Mouse (Mus musculus) intestine, embryonic 14.5 days (tissue): Measurements from ENCODE around the gene Xrra1. TPM values are rescaled to one million over a fixed set of nuclear protein-coding genes. Genes with fewer than 3 reads are reported as not detected.

Experiments
- ATAC-seq: fragments of 200-750 bp; cut with Nextera tagmentation; replicated peaks from 2 replicates; pipeline ENCODE4 v1.8.0; 2017; ENCODE audit warnings: low read depth, moderate number of reproducible peaks, moderate TSS enrichment, moderate library complexity; ENCODE audit not compliant: low FRiP score, low TSS enrichment
- DNase-seq: peaks from one replicate; pipeline ENCODE4 v3.0.0-alpha.2; 2018; ENCODE audit warnings: low spot score
- H3K27ac ChIP-seq: fragments of 300-500 bp; sonication (generic); 2 replicates; pipeline ENCODE4 v1.5.1; 2014; ENCODE audit warnings: low read depth, mild to moderate bottlenecking, control low read depth
- H3K27me3 ChIP-seq: fragments of 300-500 bp; sonication (generic); replicated peaks from 2 replicates; pipeline ENCODE4 v1.6.1; 2014; ENCODE audit warnings: low read length, control low read depth; ENCODE audit not compliant: control insufficient read depth, insufficient read depth
- H3K36me3 ChIP-seq: fragments of 300-500 bp; sonication (generic); 2 replicates; pipeline ENCODE4 v1.6.1; 2014; ENCODE audit warnings: low read length, control low read depth; ENCODE audit not compliant: control insufficient read depth, insufficient read depth
- H3K4me1 ChIP-seq: fragments of 300-500 bp; sonication (generic); replicated peaks from 2 replicates; pipeline ENCODE4 v1.6.1; 2014; ENCODE audit warnings: low read length, control low read depth, mixed read lengths; ENCODE audit not compliant: control insufficient read depth, insufficient read depth
- H3K4me2 ChIP-seq: fragments of 300-500 bp; sonication (generic); 2 replicates; pipeline ENCODE4 v1.6.1; 2014; ENCODE audit warnings: low read length
- H3K4me3 ChIP-seq: fragments of 300-500 bp; sonication (generic); 2 replicates; pipeline ENCODE4 v1.5.1; 2014; ENCODE audit warnings: low read depth, low read length, control low read depth, mixed read lengths
- H3K9ac ChIP-seq: fragments of 300-500 bp; sonication (generic); 2 replicates; pipeline ENCODE4 v1.6.1; 2014; ENCODE audit warnings: mild to moderate bottlenecking, low read length
- H3K9me3 ChIP-seq: fragments of 300-500 bp; sonication (generic); 2 replicates; pipeline ENCODE4 v1.6.1; 2016; ENCODE audit warnings: low read length, control low read depth; ENCODE audit not compliant: control insufficient read depth
- WGBS: fragments of 180-500 bp; shearing (Covaris S2); extraction: QIAGEN DNeasy Blood & Tissue Kit; methylation state at CpG from one replicate; pipeline ENCODE4 v1.1.7; 2014; 5-methylcytosine and 5-hydroxymethylcytosine counted together
- polyA plus RNA-seq: library from polyadenylated mRNA; unstranded; fragments of >200 nt; fragmentation: Nextera tagmentation; extraction: Ambion mirVana; gene quantifications from 2 replicates; pipeline ENCODE4 v1.2.1, GENCODE M21; 2014

The Xrra1 gene
- polyA plus RNA-seq, 1 experiment from 2014 or later, result 0.27 TPM

DNA sequence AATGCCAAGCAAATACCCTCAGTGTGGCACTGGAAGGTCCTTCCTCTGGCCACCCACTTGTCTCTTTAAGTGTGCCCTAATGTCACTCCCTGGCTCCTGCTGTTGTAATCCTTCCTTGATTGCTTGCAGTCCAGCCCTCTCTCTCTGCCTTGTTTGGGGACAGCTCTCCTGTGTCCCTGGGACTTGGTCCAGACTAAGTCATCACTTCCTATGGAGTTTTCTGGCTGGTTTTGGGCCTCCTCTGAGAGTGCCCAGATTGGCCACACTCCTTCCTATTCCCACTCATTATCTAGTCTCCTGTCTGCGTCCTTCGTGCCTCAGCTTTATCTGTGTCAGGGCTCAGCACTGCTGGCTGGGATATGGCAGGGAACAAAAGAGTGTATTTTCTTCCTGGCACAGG is 56.6 kb downstream of the Xrra1 start:
- no peak overlapping the region for H3K4me2 ChIP-seq
- H3K27me3 ChIP-seq, result peaks cover 9% of the 10 kb centered on the region
- peaks cover 5% of the 10 kb centered on the region; the same call in 1 of the 2 replicates for H3K36me3 ChIP-seq
- H3K27ac ChIP-seq, result no peak overlapping the region
- no peaks in the 10 kb centered on the region for H3K9me3 ChIP-seq
- ATAC-seq, result no peak
- peaks cover 10% of the 10 kb centered on the region; the same call in 1 of the 2 replicates for H3K4me1 ChIP-seq
- no peak for DNase-seq
- H3K4me3 ChIP-seq, result no peak overlapping the region
- WGBS, result 82% methylated on average over 2 of the region's 2 CpGs
- no peak overlapping the region for H3K9ac ChIP-seq

DNA sequence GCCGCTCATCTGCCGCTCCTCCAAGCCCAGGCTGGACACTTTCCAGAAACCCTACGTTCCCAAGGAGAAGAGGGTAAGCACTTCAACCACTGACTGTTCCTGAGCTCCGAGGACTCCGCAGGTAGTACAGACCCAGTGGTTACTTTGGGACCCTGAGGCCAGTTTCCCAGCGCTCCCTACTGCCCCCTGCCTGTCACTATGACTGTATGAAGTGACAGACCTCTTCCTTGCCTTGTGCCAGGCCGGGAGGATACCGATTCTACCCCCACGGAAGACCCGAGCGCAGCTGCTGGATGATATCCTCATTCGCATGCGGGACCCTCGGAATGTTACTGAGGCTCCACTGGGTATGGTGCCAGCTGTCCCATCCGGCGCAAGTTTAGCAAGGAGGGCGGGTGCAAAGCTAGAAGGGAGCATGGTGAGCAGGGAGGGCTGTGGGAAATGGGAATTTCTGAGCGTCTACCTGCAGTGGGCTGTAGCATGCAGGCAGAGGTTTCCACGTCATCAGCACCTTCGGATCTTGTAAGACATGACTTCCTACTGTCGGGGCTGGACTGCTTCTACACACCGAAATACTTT is 57.9 kb downstream of the Xrra1 start:
- Histone ChIP-seq H3K27me3 (peaks cover 9% of the 10 kb centered on the region), H3K36me3 (peaks cover 5% of the 10 kb centered on the region; the same call in 1 of the 2 replicates), H3K27ac (no peak overlapping the region), H3K4me3 (peak overlapping the region; percentile 29), H3K9ac (peak overlapping the region; percentile 36; the same call in 1 of the 2 replicates), H3K4me1 (peaks cover 10% of the 10 kb centered on the region; the same call in 1 of the 2 replicates), H3K9me3 (no peaks in the 10 kb centered on the region), H3K4me2 (peak overlapping the region; percentile 75)
- DNase-seq (peak; percentile 80), ATAC-seq (0 out of 2 replicates have a peak, but pooled peaks have one; percentile 25)
- whole genome bisulfite sequencing, result 6% methylated on average over 22 of the region's 22 CpGs

DNA sequence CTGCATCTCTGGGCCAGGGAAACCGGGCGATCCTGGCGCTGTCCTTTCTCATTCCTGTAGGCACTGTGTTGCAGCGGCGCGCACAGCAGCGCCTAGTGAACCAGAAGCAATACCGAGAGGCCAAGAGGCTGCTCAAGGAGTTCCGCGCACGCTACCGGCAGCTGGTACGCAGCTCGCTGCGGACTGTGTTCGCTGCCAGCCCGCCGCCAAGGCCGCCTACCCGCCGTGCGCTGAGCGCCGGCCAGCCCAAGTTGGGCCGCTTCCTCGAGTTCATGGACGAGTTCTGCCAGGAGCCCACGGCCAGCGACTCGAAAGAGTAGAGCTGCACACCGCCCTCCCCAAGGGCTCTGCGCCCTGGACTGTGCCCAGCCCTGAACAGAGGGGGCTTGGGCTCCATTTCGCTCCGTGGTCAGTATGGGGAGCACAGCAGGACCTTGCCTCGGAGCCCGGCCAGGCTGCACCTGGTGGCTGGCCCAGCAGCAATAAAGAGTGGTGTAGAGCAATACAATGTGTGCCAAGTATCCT is 58.5 kb downstream of the Xrra1 start:
- ATAC-seq, result peak; percentile 63
- peak overlapping the region; percentile 36; the same call in 1 of the 2 replicates for H3K9ac ChIP-seq
- WGBS, result 2% methylated on average over 36 of the region's 36 CpGs
- H3K27ac ChIP-seq, result no peak overlapping the region
- H3K4me2 ChIP-seq, result peak overlapping the region; percentile 75
- H3K4me3 ChIP-seq, result peak overlapping the region; percentile 29
- DNase-seq, result no peak
- no peaks in the 10 kb centered on the region for H3K9me3 ChIP-seq
- peaks cover 10% of the 10 kb centered on the region; the same call in 1 of the 2 replicates for H3K4me1 ChIP-seq
- peaks cover 5% of the 10 kb centered on the region for H3K36me3 ChIP-seq
- H3K27me3 ChIP-seq, result peaks cover 9% of the 10 kb centered on the region

DNA sequence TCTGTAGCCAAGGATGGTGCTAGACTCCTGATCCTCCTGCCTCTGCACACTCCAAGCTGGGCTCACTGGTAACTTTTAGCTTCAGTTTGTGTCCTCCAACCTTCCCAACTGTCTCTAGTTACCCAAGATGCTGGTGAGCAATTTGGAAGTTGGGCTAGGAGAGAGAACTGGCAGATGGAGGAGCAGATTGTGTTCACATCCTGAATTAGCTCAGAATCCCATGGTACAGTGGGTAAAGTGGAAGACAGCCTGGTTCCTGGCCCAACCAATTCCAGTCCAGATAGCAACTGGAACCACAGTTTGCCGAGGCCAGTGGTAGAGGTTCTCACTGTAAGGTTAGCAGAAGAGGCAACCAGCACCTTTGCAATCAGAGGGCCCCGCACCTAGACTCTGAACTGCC is 60.2 kb downstream of the Xrra1 start:
- 93% methylated on average over 2 of the region's 2 CpGs for WGBS
- no peaks in the 10 kb centered on the region for H3K9me3 ChIP-seq
- H3K4me3 ChIP-seq, result no peak overlapping the region
- H3K27me3 ChIP-seq, result peaks cover 9% of the 10 kb centered on the region
- no peak for DNase-seq
- peaks cover 14% of the 10 kb centered on the region for H3K36me3 ChIP-seq
- no peak for ATAC-seq
- no peak overlapping the region for H3K27ac ChIP-seq
- H3K9ac ChIP-seq, result no peak overlapping the region
- H3K4me2 ChIP-seq, result no peak overlapping the region
- peaks cover 10% of the 10 kb centered on the region; the same call in 1 of the 2 replicates for H3K4me1 ChIP-seq

DNA sequence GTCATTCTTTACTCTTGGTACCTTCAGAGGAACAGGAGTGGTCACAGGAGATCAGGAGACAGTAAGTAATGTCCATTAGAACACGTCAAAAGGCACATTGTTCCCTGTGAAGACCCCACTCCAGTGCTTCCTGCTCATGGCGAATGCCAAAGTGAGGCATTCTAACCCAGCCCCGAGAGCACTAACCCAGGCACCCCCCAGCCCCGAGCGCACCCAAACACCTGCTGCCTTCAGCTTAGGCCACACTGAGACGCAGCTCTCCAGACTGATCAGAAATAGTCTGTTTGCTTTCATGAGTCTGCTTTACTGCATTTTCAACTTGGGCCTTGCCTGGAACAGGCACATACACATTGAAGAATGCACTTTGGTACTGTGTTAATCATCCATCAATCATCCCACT is 61.1 kb downstream of the Xrra1 start:
- Histone ChIP-seq H3K27me3 (peaks cover 9% of the 10 kb centered on the region), H3K9me3 (no peaks in the 10 kb centered on the region), H3K4me1 (peaks cover 10% of the 10 kb centered on the region; the same call in 1 of the 2 replicates), H3K9ac (no peak overlapping the region), H3K36me3 (peaks cover 22% of the 10 kb centered on the region), H3K4me3 (no peak overlapping the region), H3K27ac (no peak overlapping the region), H3K4me2 (no peak overlapping the region)
- ATAC-seq (no peak), DNase-seq (no peak)
- WGBS, result 95% methylated on average over 6 of the region's 6 CpGs

DNA sequence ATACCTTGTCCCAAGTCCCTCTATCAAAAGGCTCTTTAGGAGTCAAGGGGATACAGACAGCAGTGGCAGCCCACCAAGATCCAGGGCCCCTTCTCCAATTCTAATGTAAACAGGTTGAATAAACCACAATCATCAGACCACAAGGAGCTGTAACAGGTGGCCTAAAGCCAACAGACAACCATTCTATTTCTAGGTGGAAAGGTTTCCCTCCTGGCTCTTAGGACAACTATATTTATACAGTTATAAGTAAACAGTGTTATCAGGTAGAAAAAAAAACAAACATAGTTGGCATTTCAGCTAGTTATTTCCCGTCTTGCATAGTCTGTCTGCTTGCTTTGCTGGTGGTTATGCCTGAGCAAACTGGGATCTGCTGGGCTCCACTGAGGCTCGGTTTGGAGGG is 61.5 kb downstream of the Xrra1 start:
- H3K27ac ChIP-seq, result no peak overlapping the region
- 46% methylated on average over 2 of the region's 2 CpGs for WGBS
- no peak overlapping the region for H3K4me3 ChIP-seq
- no peaks in the 10 kb centered on the region for H3K9me3 ChIP-seq
- DNase-seq (no peak), ATAC-seq (no peak)
- H3K4me1 ChIP-seq, result peaks cover 10% of the 10 kb centered on the region; the same call in 1 of the 2 replicates
- H3K36me3 ChIP-seq, result peaks cover 27% of the 10 kb centered on the region
- H3K9ac ChIP-seq, result no peak overlapping the region
- H3K4me2 ChIP-seq, result no peak overlapping the region
- peaks cover 9% of the 10 kb centered on the region for H3K27me3 ChIP-seq

DNA sequence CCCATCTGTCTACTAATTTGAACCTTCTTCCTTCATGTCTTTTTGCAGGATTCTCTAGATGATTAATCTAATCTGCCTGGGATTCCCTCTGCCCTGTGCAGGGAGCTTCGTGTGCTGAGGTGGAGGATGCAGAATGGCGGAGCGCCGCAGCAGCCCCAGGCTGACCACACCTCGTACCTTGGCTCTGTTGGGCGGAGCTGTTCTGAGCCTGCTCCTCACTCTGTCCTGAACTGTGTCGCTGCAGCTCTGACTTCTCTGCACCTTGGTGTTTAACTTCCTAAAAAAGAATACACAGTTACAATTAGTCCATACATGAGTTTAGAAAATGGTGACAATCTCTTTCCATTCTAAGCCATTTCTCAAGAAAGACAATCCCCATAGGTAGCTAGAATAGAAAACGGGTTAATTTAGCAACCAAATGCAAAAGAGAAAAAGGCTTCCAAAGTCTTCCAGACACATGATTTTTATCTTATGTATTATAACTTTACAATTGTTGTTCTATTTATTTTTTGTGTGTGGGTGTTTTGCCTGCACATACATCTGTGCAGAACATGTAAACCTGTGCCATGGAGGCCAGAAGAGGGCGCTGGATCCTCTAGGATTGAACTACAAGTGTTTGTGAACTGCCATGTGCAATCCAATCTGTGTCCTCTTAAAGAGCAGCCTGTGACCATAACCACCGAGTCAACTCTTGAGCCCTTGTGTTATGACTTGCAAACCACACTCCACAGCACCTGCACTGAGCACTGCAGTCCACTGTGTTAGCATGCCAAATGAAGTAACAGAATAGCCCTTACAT is 68.2 kb downstream of the Xrra1 start:
- WGBS, result 79% methylated on average over 10 of the region's 10 CpGs
- Histone ChIP-seq H3K27me3 (no peaks in the 10 kb centered on the region), H3K4me2 (no peak overlapping the region), H3K4me1 (no peaks in the 10 kb centered on the region), H3K4me3 (no peak overlapping the region), H3K27ac (no peak overlapping the region), H3K36me3 (peaks cover 67% of the 10 kb centered on the region), H3K9me3 (no peaks in the 10 kb centered on the region), H3K9ac (no peak overlapping the region)
- ATAC-seq, result no peak
- DNase-seq, result peak; percentile 66

DNA sequence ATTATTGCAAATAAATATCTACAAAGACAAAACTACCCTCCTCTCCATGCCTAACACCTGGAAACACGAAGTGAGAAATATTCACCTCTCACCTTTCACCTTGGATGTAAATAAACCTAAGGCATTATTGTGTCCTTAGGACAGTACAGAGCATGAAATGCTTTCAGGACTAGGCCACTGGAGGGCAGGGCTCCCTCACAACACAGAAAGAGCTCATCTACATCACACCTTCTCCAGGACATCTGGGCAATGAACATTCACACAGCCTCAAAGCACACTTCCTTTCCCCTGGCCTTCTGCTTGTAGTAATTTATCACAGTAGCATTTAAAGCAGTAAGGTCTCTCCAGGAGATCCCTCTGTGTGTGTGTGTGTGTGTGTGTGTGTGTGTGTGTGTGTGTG is 76.8 kb downstream of the Xrra1 start:
- H3K4me3 ChIP-seq, result no peak overlapping the region
- H3K4me1 ChIP-seq, result no peaks in the 10 kb centered on the region
- no peak overlapping the region for H3K27ac ChIP-seq
- no peaks in the 10 kb centered on the region for H3K27me3 ChIP-seq
- no peak overlapping the region for H3K9ac ChIP-seq
- H3K36me3 ChIP-seq, result peaks cover 55% of the 10 kb centered on the region
- no peak overlapping the region for H3K4me2 ChIP-seq
- 72% methylated on average over 1 of the region's 1 CpGs for WGBS
- peak; percentile 32 for DNase-seq
- H3K9me3 ChIP-seq, result no peaks in the 10 kb centered on the region
- ATAC-seq, result no peak
